Mouse (Mus musculus): ENCODE measurements at regions not wholly inside any gene's neighbourhood (a gene's known extent, or its start where the extent isn't known, plus 50 kb on each side); places are given as distances from the start of the nearest gene placed in this dataset.
"Not testable (repeated sequence)": the region's sequence is repeated elsewhere in the genome, so short reads cannot be mapped to it uniquely, and the experiment has no call there.

DNA sequence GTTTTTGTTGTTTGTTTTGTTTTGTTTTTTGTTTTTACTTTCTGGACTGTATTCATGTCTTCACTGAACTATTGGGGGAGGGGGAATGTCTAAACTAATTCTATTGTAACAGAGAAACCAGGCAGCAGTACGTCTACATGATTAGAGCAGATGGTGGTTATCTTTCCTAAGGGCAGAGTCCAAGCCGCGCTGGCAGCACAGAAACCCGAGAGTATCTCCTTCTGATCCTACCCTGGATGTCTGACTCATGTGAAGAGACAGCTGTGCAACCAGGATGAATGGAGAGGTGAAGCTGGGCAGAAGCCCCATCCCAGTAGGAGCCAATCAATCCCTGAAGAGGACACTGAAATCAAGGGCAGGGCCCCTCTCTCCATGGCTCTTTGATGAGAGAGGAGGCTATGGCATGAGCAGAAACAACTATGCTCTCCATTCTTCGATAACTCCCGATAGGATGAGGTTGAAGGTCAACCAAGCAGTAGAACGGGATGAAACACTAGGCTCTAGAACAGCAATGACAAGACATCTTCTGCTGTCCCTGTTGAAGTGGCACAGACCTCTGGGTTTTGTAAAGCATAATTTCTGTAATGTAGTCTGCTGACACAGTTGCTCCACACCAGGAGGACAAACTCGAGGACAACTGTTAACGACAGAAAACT is 591.1 kb downstream of the Dad1 start:
- TF ChIP-seq CTCF (IDR thresholded peaks at IDR 0.05; ENCODE audit: borderline replicate concordance, control insufficient read depth, extremely low read depth, insufficient read depth, low read length, poor library complexity); POLR2A (IDR thresholded peaks at IDR 0.05; ENCODE audit: control insufficient read depth, extremely low read depth, insufficient read depth, low read length, poor library complexity): not testable (repeated sequence)
